Mouse (Mus musculus) lung, adult 18-20 months (tissue): ENCODE measurements around the gene Slc1a1.
A peak's percentile ranks its signal among the peaks of the same experiment; 100 is the strongest.

Source experiments
- DNase-seq, 2 experiments: peaks; one replicate each; pipeline ENCODE4 v3.0.0; 2022; ENCODE audit warnings: mixed read lengths in 2 of 2

The Slc1a1 gene

GRCm38 (mm10) chr19:28834798-28835499, at the start of gene Slc1a1:
TSS of gene Slc1a1 (plus strand) at chr19:28835049.
- peak; percentile 60 to 67 for DNase-seq

DNA sequence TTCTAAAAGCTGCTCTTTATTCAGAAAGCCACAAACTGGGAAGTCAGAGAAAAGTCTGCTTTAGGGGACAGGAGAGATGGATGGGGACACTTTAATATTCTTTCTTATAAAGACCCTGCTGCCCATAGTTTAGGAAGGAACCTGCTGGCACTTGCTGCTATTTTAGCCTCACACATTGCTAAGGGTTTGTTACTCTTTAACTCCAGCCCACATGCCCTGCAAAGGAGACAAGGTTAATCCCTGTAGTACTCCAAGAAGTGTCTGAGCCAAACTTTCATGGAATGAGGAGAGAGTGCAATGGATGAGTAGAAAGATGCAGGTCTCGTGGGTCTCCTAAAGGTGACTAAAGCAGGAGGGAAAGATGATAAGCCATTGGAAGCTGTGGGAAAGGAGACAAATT, 44.7 kb upstream of the Slc1a1 start:
- DNase-seq, result no peak

DNA sequence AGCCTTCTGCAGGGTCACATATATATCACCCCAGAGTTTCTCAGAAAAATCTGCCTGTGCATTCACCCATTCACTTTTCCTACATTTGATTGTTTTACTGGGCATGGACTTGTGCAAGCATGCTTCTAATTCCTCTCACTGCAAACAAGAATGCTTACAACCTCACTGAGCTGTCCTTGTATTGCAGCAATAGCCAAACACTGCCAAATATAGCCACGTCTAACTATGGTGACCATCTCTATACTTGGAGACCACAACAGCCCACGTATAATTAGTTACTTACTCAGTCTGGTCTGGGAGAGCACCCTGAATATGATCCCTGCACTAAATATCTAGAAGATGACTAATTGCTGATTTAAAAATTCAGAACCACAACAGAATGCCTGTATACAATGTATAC, 41.5 kb upstream of the Slc1a1 start:
- no peak for DNase-seq

GRCm38 (mm10) chr19:28796146-28796848, 38.6 kb upstream of the Slc1a1 start:
- no peak for DNase-seq

GRCm38 (mm10) chr19:28796966-28797365, 37.9 kb upstream of the Slc1a1 start:
- no peak for DNase-seq

GRCm38 (mm10) chr19:28797611-28798010, 37.2 kb upstream of the Slc1a1 start:
- no peak for DNase-seq

DNA sequence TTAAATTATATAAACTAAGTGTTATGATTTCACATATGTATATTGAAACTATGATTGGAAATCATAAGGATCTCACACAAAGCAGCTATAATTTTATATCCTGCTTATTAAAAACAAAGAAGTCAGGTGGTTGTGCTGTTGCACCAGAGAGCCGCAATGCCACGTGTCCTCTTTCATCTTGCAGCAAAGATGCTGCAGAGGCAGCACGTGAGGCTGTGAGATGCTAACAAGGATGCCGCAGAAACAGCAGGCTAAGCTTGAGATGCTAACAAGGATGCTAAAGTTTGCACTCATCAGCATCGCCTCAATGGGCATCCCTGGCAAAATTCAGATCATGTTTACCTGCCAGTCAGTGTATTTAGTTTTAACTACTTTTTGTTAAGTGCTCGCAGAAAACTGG, 34.4 kb upstream of the Slc1a1 start:
- no peak for DNase-seq

GRCm38 (mm10) chr19:28806276-28806675, 28.6 kb upstream of the Slc1a1 start:
- no peak for DNase-seq

DNA sequence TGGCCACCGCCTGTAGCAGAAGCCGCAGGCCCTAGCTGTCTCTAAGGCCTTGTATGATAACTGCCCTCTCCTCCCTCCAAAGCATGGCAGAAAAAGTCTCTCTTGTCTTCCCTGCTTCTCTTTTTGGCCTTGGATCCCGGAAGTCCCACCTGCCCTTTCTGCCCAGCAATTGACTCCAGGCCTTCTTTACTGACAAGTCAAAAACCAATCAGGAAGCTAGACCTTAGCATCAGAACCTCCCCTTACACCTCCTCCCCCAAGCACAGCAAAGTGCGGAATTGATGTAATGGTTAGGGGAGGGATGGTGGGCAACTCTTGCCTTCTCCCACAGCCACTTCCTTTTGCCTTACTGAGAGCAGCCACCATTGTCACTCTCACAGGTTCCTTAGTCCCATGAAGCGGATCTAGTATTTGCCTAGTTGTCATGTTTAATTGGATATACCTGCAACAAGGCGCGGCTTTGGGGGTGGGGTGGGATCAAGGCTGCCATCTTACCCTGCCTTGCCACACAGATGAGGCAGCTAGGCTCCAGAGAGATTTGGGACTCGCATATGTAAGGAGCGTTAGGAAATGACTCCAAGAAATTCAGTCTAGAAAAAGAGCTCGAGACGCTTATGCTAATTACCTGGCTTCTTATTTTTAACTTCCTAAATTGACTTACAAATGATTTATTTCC, 27.9 kb upstream of the Slc1a1 start:
- no peak for DNase-seq

- DNase-seq, result no peak
Observed at GRCm38 (mm10) chr19:28807497-28807871, 27.4 kb upstream of the Slc1a1 start.

DNA sequence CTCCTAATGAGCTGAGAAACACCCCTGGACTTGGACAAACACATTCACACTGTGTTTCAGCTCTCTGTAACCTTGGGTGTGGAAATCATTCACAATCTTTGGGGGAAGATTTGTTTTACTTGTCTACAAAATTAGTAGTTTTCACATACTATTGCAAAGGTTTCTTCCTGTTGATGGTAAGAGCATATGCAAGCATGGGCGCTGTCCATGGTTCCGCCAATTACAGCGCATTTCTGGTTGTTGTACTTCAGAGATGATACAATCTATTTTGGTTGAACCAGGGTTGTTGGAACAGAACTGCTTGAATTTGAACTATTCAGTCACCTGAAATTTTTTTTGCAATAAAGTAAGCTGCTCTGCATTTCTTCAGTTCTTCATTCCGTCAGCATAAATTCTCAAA, 16.6 kb upstream of the Slc1a1 start:
- no peak for DNase-seq

- peak; percentile 50 to 78 for DNase-seq
Observed at GRCm38 (mm10) chr19:28827697-28828328, 7.0 kb upstream of the Slc1a1 start.

GRCm38 (mm10) chr19:28831324-28831723, 3.5 kb upstream of the Slc1a1 start:
- no peak for DNase-seq

- DNase-seq, result no peak
Observed at GRCm38 (mm10) chr19:28832605-28833004, 2.2 kb upstream of the Slc1a1 start.

DNA sequence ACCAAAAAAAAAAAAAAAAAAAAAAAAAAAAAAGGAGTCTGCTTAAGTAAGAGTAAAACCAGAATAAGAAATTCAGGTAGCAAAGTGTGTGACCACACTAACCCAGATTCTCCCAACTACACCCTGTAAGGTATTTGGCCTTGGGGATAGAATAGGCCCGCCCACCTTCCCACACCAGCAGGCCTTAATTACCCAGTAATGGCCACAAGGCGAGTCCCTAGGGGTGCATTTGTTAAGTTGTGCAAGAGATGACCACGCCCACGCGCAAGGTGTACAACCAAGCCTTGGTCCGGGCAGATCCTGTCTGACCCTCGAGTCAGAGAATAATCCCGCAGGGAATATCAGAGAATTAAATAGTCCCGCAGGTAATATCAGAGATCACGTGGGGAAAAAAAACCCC, 461 bp upstream of the Slc1a1 start:
- DNase-seq, result peak; percentile 22 to 58

DNA sequence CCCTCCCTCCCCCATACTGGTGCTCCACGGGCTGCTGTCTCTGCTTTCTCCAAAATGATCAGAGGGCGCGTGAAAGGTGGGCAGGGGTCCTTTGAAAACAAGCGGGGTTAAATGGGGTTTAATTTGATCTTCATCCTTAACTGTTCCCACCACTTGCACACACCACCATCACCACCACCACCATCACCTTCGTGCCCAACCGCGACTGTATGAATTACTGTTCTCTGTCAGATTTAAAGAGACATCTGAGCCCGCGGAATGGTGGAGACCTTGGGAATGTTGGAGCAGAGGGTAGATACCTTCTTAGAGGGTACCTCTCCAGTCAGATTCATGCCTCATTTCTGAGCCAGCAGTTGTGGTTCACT, 633 bp downstream of the Slc1a1 start:
- DNase-seq, result no peak

- no peak for DNase-seq
Observed at GRCm38 (mm10) chr19:28836116-28836515, 1.3 kb downstream of the Slc1a1 start.

DNA sequence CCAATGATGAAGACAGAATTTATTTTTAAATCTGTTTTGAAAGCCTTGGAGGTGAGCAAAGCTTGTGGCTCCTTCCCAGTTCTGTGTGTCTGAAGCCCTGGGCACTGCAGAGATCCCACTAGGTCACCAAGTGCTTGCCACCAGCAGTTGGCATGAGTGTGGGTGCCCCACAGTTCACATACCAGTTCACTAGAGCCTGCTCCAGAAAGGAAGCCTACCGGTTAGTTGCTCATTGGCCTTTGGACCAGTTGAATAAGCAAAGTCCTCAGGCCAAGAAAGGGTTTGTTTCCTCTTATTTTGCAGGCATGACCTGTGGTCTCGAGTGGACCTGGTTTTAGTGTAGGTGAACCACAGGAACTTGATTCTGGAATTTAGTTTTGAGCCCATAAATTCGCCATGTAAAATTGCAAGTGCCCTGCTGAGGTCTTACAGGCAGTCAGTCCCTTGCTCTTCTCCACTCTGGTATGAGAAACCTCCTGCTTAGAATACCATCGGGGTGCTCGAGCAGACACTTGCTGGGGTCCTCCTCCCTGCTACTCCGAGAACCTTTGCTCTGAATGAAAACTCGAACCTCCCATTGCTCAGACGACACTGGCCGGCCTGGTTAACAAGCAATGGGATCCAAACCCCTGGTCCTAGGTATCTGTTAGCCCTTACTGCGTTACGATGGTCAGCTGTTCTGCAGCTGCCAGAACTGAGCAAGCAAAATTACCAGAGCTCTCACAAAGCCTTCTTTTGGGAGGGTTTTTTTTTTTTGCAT, 2.0 kb downstream of the Slc1a1 start:
- DNase-seq, result no peak

DNA sequence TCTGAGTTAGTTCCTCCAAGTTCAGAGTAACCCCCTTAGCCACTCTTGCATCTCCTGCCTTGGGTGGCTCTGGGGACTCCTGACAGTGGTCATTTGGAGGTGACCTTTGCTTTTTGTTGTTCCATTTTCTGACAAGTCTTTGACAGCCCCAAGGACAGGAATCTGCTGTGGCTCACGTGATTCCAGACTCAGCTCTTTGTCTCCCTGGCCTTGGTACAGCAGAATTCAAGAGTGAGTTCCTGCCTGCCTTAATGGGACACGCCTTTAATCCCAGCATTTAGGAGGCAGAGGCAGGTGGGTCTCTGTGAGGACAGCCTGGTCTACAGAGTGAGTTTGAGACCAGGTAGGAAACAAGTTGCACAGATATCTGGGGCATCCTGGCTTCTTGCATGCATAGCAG, 3.9 kb downstream of the Slc1a1 start:
- no peak for DNase-seq

- no peak for DNase-seq
Observed at GRCm38 (mm10) chr19:28844946-28845710, 10.3 kb downstream of the Slc1a1 start.

DNA sequence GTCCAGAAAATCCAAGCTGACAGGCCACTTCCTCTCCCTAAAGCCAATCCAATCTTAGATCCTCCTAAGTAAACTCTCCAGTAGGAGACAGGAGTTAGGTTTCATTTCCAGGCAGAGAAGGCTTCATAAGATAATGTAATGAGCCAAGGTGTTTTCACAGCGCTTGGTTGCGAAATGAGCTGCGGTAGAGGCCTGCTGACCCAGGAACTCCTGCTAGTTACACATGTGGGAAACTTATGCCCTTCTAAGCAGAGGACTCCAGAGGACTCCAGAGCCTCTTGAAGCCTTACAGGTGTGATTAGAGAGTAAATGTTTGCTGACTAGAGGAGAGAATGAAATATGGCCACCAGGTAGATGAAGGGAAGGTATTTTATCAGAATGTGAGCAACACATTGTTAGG, 15.7 kb downstream of the Slc1a1 start:
- DNase-seq, result peak; percentile 69 to 74

- no peak for DNase-seq
Observed at GRCm38 (mm10) chr19:28852001-28852400, 17.2 kb downstream of the Slc1a1 start.
